Mouse (Mus musculus) myocyte (in vitro differentiated cells): Measurements from ENCODE around the gene Srd5a1. TPM values are rescaled to one million over a fixed set of nuclear protein-coding genes. Genes with fewer than 3 reads are reported as not detected.

Experiments
- H3K27me3 ChIP-seq: one replicate; pipeline ENCODE4 v1.6.1; 2011; ENCODE audit not compliant: control insufficient read depth, insufficient read depth, insufficient read length
- H3K36me3 ChIP-seq: one replicate; pipeline ENCODE4 v1.6.1; 2011; ENCODE audit not compliant: control insufficient read depth, insufficient read depth
- H3K4me2 ChIP-seq: one replicate; pipeline ENCODE4 v1.6.1; 2011; ENCODE audit warnings: low read depth, control low read depth
- H3K4me3 ChIP-seq: one replicate; pipeline ENCODE4 v1.5.1; 2011; ENCODE audit warnings: mild to moderate bottlenecking, control low read depth, moderate library complexity
- H3K79me2 ChIP-seq: one replicate; pipeline ENCODE4 v1.6.1; 2011; ENCODE audit not compliant: control insufficient read depth, insufficient read depth
- H3ac ChIP-seq: one replicate; pipeline ENCODE4 v1.6.1; 2011; ENCODE audit not compliant: control insufficient read depth, insufficient read length
- CEBPB ChIP-seq: IDR thresholded peaks from 2 replicates; pipeline ENCODE4 v1.6.1; 2011; ENCODE audit warnings: mild to moderate bottlenecking, moderate library complexity; ENCODE audit not compliant: poor library complexity, insufficient read depth, severe bottlenecking
- E2F4 ChIP-seq: IDR thresholded peaks from one replicate; pipeline ENCODE4 v1.6.1; 2011; ENCODE audit warnings: mild to moderate bottlenecking, control low read depth, moderate library complexity; ENCODE audit not compliant: insufficient read depth
- MAX ChIP-seq: IDR thresholded peaks from one replicate; pipeline ENCODE4 v1.6.1; 2011; ENCODE audit warnings: low read depth, mild to moderate bottlenecking, control low read depth
- MYOD1 ChIP-seq, 3 experiments: IDR thresholded peaks; one replicate each; pipeline ENCODE4 v1.6.1; 2011; ENCODE audit warnings: control low read depth in 2 of 3, low read depth in 2 of 3, mild to moderate bottlenecking in 2 of 3, moderate library complexity in 1 of 3; ENCODE audit not compliant: insufficient read length in 2 of 3, control insufficient read depth in 1 of 3
- MYOG ChIP-seq, 3 experiments: IDR thresholded peaks; one replicate each; pipeline ENCODE4 v1.6.1; 2011; ENCODE audit warnings: control low read depth in 2 of 3, low read depth in 2 of 3, mild to moderate bottlenecking in 2 of 3; ENCODE audit not compliant: insufficient read length in 2 of 3, control insufficient read depth in 1 of 3, insufficient read depth in 1 of 3
- POLR2A ChIP-seq: IDR thresholded peaks from one replicate; pipeline ENCODE4 v1.6.1; 2011; ENCODE audit warnings: low read depth, mild to moderate bottlenecking, control low read depth, moderate library complexity; ENCODE audit not compliant: insufficient read length
- POLR2AphosphoS2 ChIP-seq: IDR thresholded peaks from one replicate; pipeline ENCODE4 v1.6.1; 2011; ENCODE audit warnings: low read depth, control low read depth; ENCODE audit not compliant: insufficient read length
- REST ChIP-seq: IDR thresholded peaks from one replicate; pipeline ENCODE4 v1.6.1; 2011; ENCODE audit warnings: mild to moderate bottlenecking, control low read depth, moderate library complexity; ENCODE audit not compliant: insufficient read depth, insufficient read length
- SRF ChIP-seq: IDR thresholded peaks from one replicate; pipeline ENCODE4 v1.6.1; 2011; ENCODE audit warnings: low read depth; ENCODE audit not compliant: control insufficient read depth, insufficient read length
- TCF12 ChIP-seq: IDR thresholded peaks from one replicate; pipeline ENCODE4 v1.6.1; 2011; ENCODE audit warnings: mild to moderate bottlenecking, control low read depth; ENCODE audit not compliant: poor library complexity, insufficient read depth, severe bottlenecking
- TCF3 ChIP-seq: IDR thresholded peaks from one replicate; pipeline ENCODE4 v1.6.1; 2011; ENCODE audit warnings: low read depth, control low read depth; ENCODE audit not compliant: insufficient read length
- USF1 ChIP-seq: IDR thresholded peaks from one replicate; pipeline ENCODE4 v1.6.1; 2011; ENCODE audit warnings: low read depth, mild to moderate bottlenecking, control low read depth, moderate library complexity
- polyA plus RNA-seq: library from polyadenylated mRNA; unstranded; fragments of >200 nt; fragmentation: generic; extraction: Trizol; gene quantifications from one replicate; pipeline ENCODE4 v1.2.1, GENCODE M21; 2012; ENCODE audit warnings: missing spikeins

The Srd5a1 gene
- polyA plus RNA-seq, 1 experiment, result 2.7 TPM

DNA sequence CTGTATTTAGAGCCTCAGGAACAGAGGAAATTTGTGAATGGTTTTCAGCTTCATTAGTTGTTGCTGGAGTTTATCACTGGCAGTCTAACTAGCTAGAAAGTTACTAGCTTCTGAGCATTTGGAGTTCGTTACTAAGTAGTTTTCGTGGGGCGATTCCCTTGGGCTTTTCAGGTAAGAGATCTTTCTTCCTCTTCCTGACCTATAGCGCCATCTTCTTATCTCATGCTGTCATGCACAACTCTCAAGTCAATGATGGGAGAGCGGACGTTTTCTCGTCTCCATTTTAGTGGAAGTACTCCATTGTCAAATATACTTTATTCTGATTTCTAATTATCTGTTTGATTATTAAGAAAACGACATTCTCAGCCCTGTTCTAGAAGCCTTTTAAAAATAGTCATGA is 61.3 kb downstream of the Srd5a1 start:
- Histone ChIP-seq H3K79me2 (no peaks in the 10 kb centered on the region), H3ac (no peak overlapping the region), H3K36me3 (no peaks in the 10 kb centered on the region), H3K4me2 (no peak overlapping the region), H3K4me3 (no peak overlapping the region), H3K27me3 (peaks cover 13% of the 10 kb centered on the region)
- no peak for TF ChIP-seq CEBPB
- no peak for TF ChIP-seq MAX

GRCm38 (mm10) chr13:69547488-69548180 is 63.6 kb downstream of the Srd5a1 start:
- Histone ChIP-seq H3ac (no peak overlapping the region), H3K4me2 (no peak overlapping the region), H3K36me3 (no peaks in the 10 kb centered on the region), H3K27me3 (peaks cover 13% of the 10 kb centered on the region), H3K79me2 (no peaks in the 10 kb centered on the region), H3K4me3 (no peak overlapping the region)
- TF ChIP-seq POLR2AphosphoS2, result no peak
- no peak for TF ChIP-seq MYOD1 (IDR thresholded peaks at IDR 0.05; ENCODE audit: control insufficient read depth in 1 of 3, insufficient read length in 2 of 3, low read depth in 2 of 3)

GRCm38 (mm10) chr13:69545019-69545418 is 66.2 kb downstream of the Srd5a1 start:
- H3K36me3 ChIP-seq, result no peaks in the 10 kb centered on the region
- no peak overlapping the region for H3K4me2 ChIP-seq
- H3K4me3 ChIP-seq, result no peak overlapping the region
- H3ac ChIP-seq, result no peak overlapping the region
- H3K27me3 ChIP-seq, result peaks cover 13% of the 10 kb centered on the region
- no peak for TF ChIP-seq SRF
- TF ChIP-seq TCF12, result no peak
- no peak for TF ChIP-seq TCF3
- no peak for TF ChIP-seq USF1
- TF ChIP-seq REST, result no peak
- no peak for TF ChIP-seq E2F4
- no peak for TF ChIP-seq MAX
- no peak for TF ChIP-seq MYOD1 (IDR thresholded peaks at IDR 0.05; ENCODE audit: control insufficient read depth in 1 of 3, insufficient read length in 2 of 3, low read depth in 2 of 3)
- TF ChIP-seq POLR2A, result no peak
- no peak for TF ChIP-seq CEBPB
- TF ChIP-seq POLR2AphosphoS2, result no peak
- TF ChIP-seq MYOG (IDR thresholded peaks at IDR 0.05; ENCODE audit: control insufficient read depth in 1 of 3, insufficient read depth in 1 of 3, insufficient read length in 2 of 3, low read depth in 2 of 3), result no peak
- no peaks in the 10 kb centered on the region for H3K79me2 ChIP-seq

DNA sequence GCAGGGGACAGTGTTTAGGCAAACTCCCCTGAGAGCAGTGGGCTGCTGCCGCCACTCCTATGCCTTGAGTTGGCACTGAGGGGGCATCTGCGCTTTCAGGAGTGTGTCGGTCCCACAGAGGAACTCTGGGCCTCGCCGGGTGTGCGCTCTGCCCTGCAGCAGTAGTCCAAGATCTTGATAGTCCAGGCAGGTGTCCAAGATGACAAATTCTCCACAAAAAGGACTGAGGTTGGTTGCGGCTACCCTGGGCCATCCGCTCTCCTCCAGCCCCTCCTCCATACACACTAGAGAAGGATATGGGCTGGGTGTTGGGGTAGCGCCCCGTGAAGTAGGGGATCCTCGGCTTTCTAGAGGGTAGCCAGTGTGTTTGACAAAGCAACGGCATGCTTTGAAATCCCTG is 67.6 kb downstream of the Srd5a1 start:
- H3K36me3 ChIP-seq, result no peaks in the 10 kb centered on the region
- no peak for TF ChIP-seq SRF
- TF ChIP-seq CEBPB, result no peak
- TF ChIP-seq MYOG (IDR thresholded peaks at IDR 0.05; ENCODE audit: control insufficient read depth in 1 of 3, insufficient read depth in 1 of 3, insufficient read length in 2 of 3, low read depth in 2 of 3), result no peak
- TF ChIP-seq MAX, result no peak
- TF ChIP-seq E2F4, result no peak
- no peak for TF ChIP-seq TCF12
- TF ChIP-seq TCF3, result no peak
- no peak for TF ChIP-seq POLR2AphosphoS2
- no peak for TF ChIP-seq POLR2A
- no peak for TF ChIP-seq MYOD1 (IDR thresholded peaks at IDR 0.05; ENCODE audit: control insufficient read depth in 1 of 3, insufficient read length in 2 of 3, low read depth in 2 of 3)
- TF ChIP-seq REST, result no peak
- TF ChIP-seq USF1, result no peak
- H3K27me3 ChIP-seq, result peaks cover 4% of the 10 kb centered on the region
- H3ac ChIP-seq, result no peak overlapping the region
- no peak overlapping the region for H3K4me2 ChIP-seq
- H3K4me3 ChIP-seq, result no peak overlapping the region
- no peaks in the 10 kb centered on the region for H3K79me2 ChIP-seq

DNA sequence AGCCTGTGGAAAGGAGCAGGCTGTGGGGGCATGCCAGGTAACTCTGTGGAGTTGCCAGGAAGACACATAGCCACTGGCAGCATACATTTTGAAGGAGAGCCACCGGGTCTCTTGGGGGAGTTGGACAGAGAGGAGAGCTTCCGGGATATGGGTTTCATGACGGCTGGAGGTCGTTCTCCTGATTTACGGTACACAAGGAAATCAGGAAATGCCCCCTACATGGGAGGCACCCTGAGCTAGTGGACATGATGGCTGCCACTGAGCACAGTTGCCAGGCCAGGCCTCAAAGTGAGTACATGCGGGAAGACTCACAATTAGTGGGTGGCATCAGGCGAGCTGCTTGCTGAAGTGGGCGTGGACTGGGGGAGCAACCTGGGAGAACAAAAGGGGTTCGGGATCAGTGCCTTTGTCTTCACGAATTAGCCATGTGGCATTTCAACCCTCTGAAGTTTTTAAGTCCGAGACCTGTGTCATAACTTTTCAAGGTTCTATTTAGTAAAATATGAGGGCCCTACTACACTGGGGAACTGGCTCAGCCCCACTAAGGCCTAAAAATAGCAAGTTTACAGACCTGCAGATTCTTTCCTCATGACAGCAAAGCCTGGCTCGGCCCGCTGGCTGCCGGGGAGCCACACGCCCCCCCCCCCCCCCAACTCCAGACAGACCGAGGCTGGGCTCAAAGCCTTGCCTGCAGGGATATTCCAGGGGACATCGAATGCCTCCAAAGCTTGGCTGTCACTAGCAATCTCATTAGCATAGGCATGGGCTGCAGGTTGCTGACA is 68.5 kb downstream of the Srd5a1 start:
- Histone ChIP-seq H3K4me2 (no peak overlapping the region), H3ac (no peak overlapping the region), H3K4me3 (no peak overlapping the region), H3K79me2 (no peaks in the 10 kb centered on the region), H3K27me3 (peaks cover 1% of the 10 kb centered on the region), H3K36me3 (no peaks in the 10 kb centered on the region)
- no peak for TF ChIP-seq MAX
- no peak for TF ChIP-seq POLR2AphosphoS2
- no peak for TF ChIP-seq USF1
- TF ChIP-seq CEBPB, result no peak
- TF ChIP-seq POLR2A, result no peak
- TF ChIP-seq SRF, result no peak
- no peak for TF ChIP-seq REST
- TF ChIP-seq MYOD1 (IDR thresholded peaks at IDR 0.05; ENCODE audit: control insufficient read depth in 1 of 3, insufficient read length in 2 of 3, low read depth in 2 of 3), result no peak
